Mouse (Mus musculus) lung, embryonic 14.5 days (tissue): ENCODE measurements at regions not wholly inside any gene's neighbourhood (a gene's known extent, or its start where the extent isn't known, plus 50 kb on each side); places are given as distances from the start of the nearest gene placed in this dataset.
A peak's percentile ranks its signal among the peaks of the same experiment; 100 is the strongest.

Experiments
- ATAC-seq: fragments of 200-750 bp; cut with Nextera tagmentation; 2 replicates; pipeline ENCODE4 v1.8.0; 2017; ENCODE audit warnings: mild to moderate bottlenecking, moderate TSS enrichment, moderate library complexity; ENCODE audit not compliant: insufficient read depth
- DNase-seq: peaks from one replicate; pipeline ENCODE4 v3.0.0-alpha.2; 2015
- H3K27ac ChIP-seq: fragments of 300-500 bp; sonication (generic); 2 replicates; pipeline ENCODE4 v1.5.1; 2014; ENCODE audit warnings: low read depth, mild to moderate bottlenecking, moderate library complexity
- H3K27me3 ChIP-seq: fragments of 300-500 bp; sonication (generic); 2 replicates; pipeline ENCODE4 v1.6.1; 2014; ENCODE audit warnings: low read length, control low read depth; ENCODE audit not compliant: insufficient read depth
- H3K36me3 ChIP-seq: fragments of 300-500 bp; sonication (generic); 2 replicates; pipeline ENCODE4 v1.6.1; 2014; ENCODE audit warnings: control low read depth; ENCODE audit not compliant: insufficient read depth
- H3K4me1 ChIP-seq: fragments of 300-500 bp; sonication (generic); 2 replicates; pipeline ENCODE4 v1.6.1; 2014; ENCODE audit warnings: antibody characterized with exemption, control low read depth; ENCODE audit not compliant: insufficient read depth
- H3K4me2 ChIP-seq: fragments of 300-500 bp; sonication (generic); 2 replicates; pipeline ENCODE4 v1.6.1; 2014; ENCODE audit warnings: mild to moderate bottlenecking
- H3K4me3 ChIP-seq: fragments of 300-500 bp; sonication (generic); 2 replicates; pipeline ENCODE4 v1.5.1; 2014; ENCODE audit warnings: low read depth, low read length
- H3K9ac ChIP-seq: fragments of 300-500 bp; sonication (generic); 2 replicates; pipeline ENCODE4 v1.6.1; 2014
- H3K9me3 ChIP-seq: fragments of 300-500 bp; sonication (generic); 2 replicates; pipeline ENCODE4 v1.6.1; 2016; ENCODE audit warnings: low read depth, low read length, control low read depth
- CTCF ChIP-seq: IDR thresholded peaks from 2 replicates; pipeline ENCODE4 v1.5.1; 2016; ENCODE audit warnings: antibody characterized with exemption, low read depth
- WGBS: fragments of 180-500 bp; shearing (Covaris S2); extraction: QIAGEN DNeasy Blood & Tissue Kit; methylation state at CpG from one replicate; pipeline ENCODE4 v1.1.7; 2014; 5-methylcytosine and 5-hydroxymethylcytosine counted together

GRCm38 (mm10) chr6:100517662-100518061 lies 153.3 kb downstream of the Shq1 start:
- Histone ChIP-seq H3K4me1 (no peaks in the 10 kb centered on the region), H3K36me3 (no peaks in the 10 kb centered on the region), H3K4me2 (no peak overlapping the region), H3K4me3 (no peak overlapping the region), H3K9me3 (no peaks in the 10 kb centered on the region), H3K27me3 (no peaks in the 10 kb centered on the region), H3K27ac (no peak overlapping the region), H3K9ac (no peak overlapping the region)
- ATAC-seq, result no peak
- 69% methylated on average over 6 of the region's 6 CpGs for WGBS
- TF ChIP-seq CTCF, result no peak
- no peak for DNase-seq

- Histone ChIP-seq H3K9me3 (no peaks in the 10 kb centered on the region), H3K27me3 (no peaks in the 10 kb centered on the region), H3K27ac (no peak overlapping the region), H3K4me1 (no peaks in the 10 kb centered on the region), H3K4me3 (no peak overlapping the region), H3K36me3 (no peaks in the 10 kb centered on the region), H3K9ac (no peak overlapping the region), H3K4me2 (no peak overlapping the region)
- ATAC-seq, result no peak
- WGBS, result 45% methylated on average over 4 of the region's 4 CpGs
- peak; percentile 43 for DNase-seq
- TF ChIP-seq CTCF, result peak; percentile 49
Measured at GRCm38 (mm10) chr6:100512676-100513075, 158.3 kb downstream of the Shq1 start.

- Histone ChIP-seq H3K9ac (no peak overlapping the region), H3K4me3 (no peak overlapping the region), H3K27ac (no peak overlapping the region), H3K27me3 (no peaks in the 10 kb centered on the region), H3K36me3 (no peaks in the 10 kb centered on the region), H3K4me1 (no peaks in the 10 kb centered on the region), H3K9me3 (no peaks in the 10 kb centered on the region), H3K4me2 (no peak overlapping the region)
- ATAC-seq (no peak), DNase-seq (no peak)
- TF ChIP-seq CTCF, result no peak
- 81% methylated on average over 4 of the region's 4 CpGs for WGBS
Measured at GRCm38 (mm10) chr6:100510676-100511075, 160.3 kb downstream of the Shq1 start.

GRCm38 (mm10) chr6:100505506-100506247 lies 165.3 kb downstream of the Shq1 start:
- H3K27me3 ChIP-seq, result no peaks in the 10 kb centered on the region; the same call in 1 of the 2 replicates
- no peak for TF ChIP-seq CTCF
- H3K9me3 ChIP-seq, result no peaks in the 10 kb centered on the region
- WGBS, result 69% methylated on average over 15 of the region's 15 CpGs
- no peak overlapping the region for H3K27ac ChIP-seq
- H3K4me3 ChIP-seq, result no peak overlapping the region
- no peak for DNase-seq
- no peaks in the 10 kb centered on the region for H3K36me3 ChIP-seq
- H3K4me2 ChIP-seq, result no peak overlapping the region
- H3K9ac ChIP-seq, result no peak overlapping the region
- H3K4me1 ChIP-seq, result 0 out of 2 replicates have a peak, but pooled peaks cover 2% of the 10 kb centered on the region
- ATAC-seq, result no peak

GRCm38 (mm10) chr6:100502961-100503782 lies 167.8 kb downstream of the Shq1 start:
- TF ChIP-seq CTCF, result no peak
- Histone ChIP-seq H3K4me1 (0 out of 2 replicates have a peak, but pooled peaks cover 2% of the 10 kb centered on the region), H3K27ac (no peak overlapping the region), H3K36me3 (no peaks in the 10 kb centered on the region), H3K4me3 (no peak overlapping the region), H3K9me3 (no peaks in the 10 kb centered on the region), H3K27me3 (no peaks in the 10 kb centered on the region; the same call in 1 of the 2 replicates), H3K9ac (no peak overlapping the region), H3K4me2 (no peak overlapping the region)
- no peak for ATAC-seq
- no peak for DNase-seq
- WGBS, result 56% methylated on average over 14 of the region's 14 CpGs

GRCm38 (mm10) chr6:100502139-100502538 lies 168.8 kb downstream of the Shq1 start:
- H3K4me2 ChIP-seq, result no peak overlapping the region
- 0 out of 2 replicates have a peak, but pooled peaks cover 2% of the 10 kb centered on the region for H3K4me1 ChIP-seq
- no peak overlapping the region for H3K9ac ChIP-seq
- DNase-seq (peak; percentile 37), ATAC-seq (no peak)
- H3K9me3 ChIP-seq, result no peaks in the 10 kb centered on the region
- H3K27ac ChIP-seq, result no peak overlapping the region
- no peak for TF ChIP-seq CTCF
- no peak overlapping the region for H3K4me3 ChIP-seq
- H3K36me3 ChIP-seq, result no peaks in the 10 kb centered on the region
- WGBS, result 55% methylated on average over 6 of the region's 6 CpGs
- no peaks in the 10 kb centered on the region; the same call in 1 of the 2 replicates for H3K27me3 ChIP-seq

- no peak overlapping the region for H3K9ac ChIP-seq
- no peaks in the 10 kb centered on the region for H3K36me3 ChIP-seq
- no peak overlapping the region for H3K4me2 ChIP-seq
- no peaks in the 10 kb centered on the region for H3K9me3 ChIP-seq
- DNase-seq (no peak), ATAC-seq (no peak)
- H3K27ac ChIP-seq, result no peak overlapping the region
- H3K4me3 ChIP-seq, result no peak overlapping the region
- no peak for TF ChIP-seq CTCF
- 61% methylated on average over 2 of the region's 2 CpGs for WGBS
- H3K4me1 ChIP-seq, result 0 out of 2 replicates have a peak, but pooled peaks cover 2% of the 10 kb centered on the region
- no peaks in the 10 kb centered on the region; the same call in 1 of the 2 replicates for H3K27me3 ChIP-seq
Measured at GRCm38 (mm10) chr6:100500741-100501140, 170.2 kb downstream of the Shq1 start.
